Mouse (Mus musculus): Measurements from ENCODE around the gene Usp6nl. TPM values are rescaled to one million over a fixed set of nuclear protein-coding genes. Genes with fewer than 3 reads are reported as not detected.

The Usp6nl gene
- polyA plus RNA-seq, 1 experiment from 2014 or later = 7.9 TPM

GRCm38 (mm10) chr2:6444015-6444414, 121.5 kb downstream of the Usp6nl start:
- no peaks in the 10 kb centered on the region for H3K4me1 ChIP-seq (replicated peaks)
- no peak overlapping the region for H3K4me3 ChIP-seq
- no peaks in the 10 kb centered on the region for H3K27me3 ChIP-seq
- ATAC-seq (ENCODE audit: low read depth) = no peak
- H3K27ac ChIP-seq (replicated peaks) = no peak overlapping the region
- H3K9ac ChIP-seq = no peak overlapping the region
- 92% methylated on average over 4 of the region's 4 CpGs for whole genome bisulfite sequencing
- H3K9me3 ChIP-seq = no peaks in the 10 kb centered on the region
- no peak overlapping the region for H3K4me2 ChIP-seq
- H3K36me3 ChIP-seq = peaks cover 24% of the 10 kb centered on the region

GRCm38 (mm10) chr2:6444723-6445169, 122.3 kb downstream of the Usp6nl start:
- H3K9me3 ChIP-seq = no peaks in the 10 kb centered on the region
- no peak overlapping the region for H3K27ac ChIP-seq (replicated peaks)
- H3K36me3 ChIP-seq = peaks cover 24% of the 10 kb centered on the region
- 75% methylated on average over 4 of the region's 4 CpGs for WGBS
- no peak overlapping the region for H3K4me3 ChIP-seq
- H3K27me3 ChIP-seq = no peaks in the 10 kb centered on the region
- peaks cover 3% of the 10 kb centered on the region; the same call in 1 of the 2 replicates for H3K4me1 ChIP-seq (replicated peaks)
- H3K9ac ChIP-seq = no peak overlapping the region
- no peak for ATAC-seq (ENCODE audit: low read depth)
- no peak overlapping the region for H3K4me2 ChIP-seq

DNA sequence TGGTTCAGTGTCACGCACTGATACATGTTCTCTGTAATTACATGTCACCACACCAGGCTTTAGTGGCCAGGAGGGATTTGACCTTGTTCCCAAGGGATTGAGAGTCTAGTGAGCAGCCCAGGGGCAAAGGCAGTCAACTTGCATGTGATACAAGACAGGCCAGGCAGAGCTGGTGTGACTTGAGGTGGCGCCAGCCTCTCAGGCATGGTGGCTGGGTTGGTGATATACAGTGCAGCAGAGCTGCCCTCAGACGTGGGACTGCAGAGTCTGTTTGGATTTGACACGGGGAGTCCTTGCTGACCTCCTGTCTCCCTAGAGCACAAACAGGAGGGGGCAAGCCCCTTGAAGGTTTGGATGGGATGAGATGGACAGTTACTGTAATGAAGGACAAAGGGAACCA, 123.4 kb downstream of the Usp6nl start:
- Histone ChIP-seq H3K27me3 (no peaks in the 10 kb centered on the region), H3K4me3 (no peak overlapping the region), H3K4me2 (no peak overlapping the region), H3K27ac (replicated peaks) (no peak overlapping the region), H3K4me1 (replicated peaks) (peaks cover 14% of the 10 kb centered on the region), H3K9ac (no peak overlapping the region), H3K9me3 (no peaks in the 10 kb centered on the region), H3K36me3 (peaks cover 15% of the 10 kb centered on the region)
- ATAC-seq (ENCODE audit: low read depth) = no peak
- WGBS = 70% methylated on average over 4 of the region's 4 CpGs

- no peak overlapping the region for H3K9ac ChIP-seq
- WGBS = 96% methylated on average over 2 of the region's 2 CpGs
These were observed 126.4 kb downstream of the Usp6nl start for GRCm38 (mm10) chr2:6448880-6449279.

GRCm38 (mm10) chr2:6449656-6450055, 127.2 kb downstream of the Usp6nl start:
- H3K4me1 ChIP-seq (replicated peaks) = peaks cover 18% of the 10 kb centered on the region
- WGBS = 25% methylated on average over 3 of the region's 3 CpGs
- H3K27me3 ChIP-seq = no peaks in the 10 kb centered on the region
- H3K4me3 ChIP-seq = no peak overlapping the region
- ATAC-seq (ENCODE audit: low read depth) = no peak
- no peak overlapping the region for H3K4me2 ChIP-seq
- no peak overlapping the region for H3K9ac ChIP-seq
- no peaks in the 10 kb centered on the region for H3K9me3 ChIP-seq
- no peaks in the 10 kb centered on the region for H3K36me3 ChIP-seq
- H3K27ac ChIP-seq (replicated peaks) = 0 out of 2 replicates have a peak overlapping the region, but pooled peaks have one; percentile 61

More at GRCm38 (mm10) chr2:6448880-6449279, 126.4 kb downstream of the Usp6nl start:
- Histone ChIP-seq H3K27me3 (no peaks in the 10 kb centered on the region), H3K36me3 (no peaks in the 10 kb centered on the region), H3K27ac (replicated peaks) (no peak overlapping the region), H3K4me2 (no peak overlapping the region), H3K4me3 (no peak overlapping the region), H3K9me3 (no peaks in the 10 kb centered on the region), H3K4me1 (replicated peaks) (peaks cover 18% of the 10 kb centered on the region)
- ATAC-seq (ENCODE audit: low read depth) = no peak

- 54% methylated on average over 3 of the region's 3 CpGs for WGBS
- Histone ChIP-seq H3K27me3 (no peaks in the 10 kb centered on the region), H3K9me3 (no peaks in the 10 kb centered on the region), H3K4me2 (no peak overlapping the region), H3K4me3 (no peak overlapping the region), H3K27ac (replicated peaks) (peak overlapping the region; percentile 61; the same call in 1 of the 2 replicates), H3K4me1 (replicated peaks) (peaks cover 18% of the 10 kb centered on the region), H3K36me3 (no peaks in the 10 kb centered on the region), H3K9ac (no peak overlapping the region)
- 0 out of 2 replicates have a peak, but pooled peaks have one; percentile 33 for ATAC-seq (ENCODE audit: low read depth)
These were observed 128.1 kb downstream of the Usp6nl start for GRCm38 (mm10) chr2:6450544-6450943.

GRCm38 (mm10) chr2:6454941-6455516, 132.6 kb downstream of the Usp6nl start:
- 77% methylated on average over 7 of the region's 7 CpGs for WGBS
- Histone ChIP-seq H3K36me3 (no peaks in the 10 kb centered on the region), H3K27ac (replicated peaks) (no peak overlapping the region), H3K27me3 (no peaks in the 10 kb centered on the region), H3K4me1 (replicated peaks) (peaks cover 29% of the 10 kb centered on the region), H3K4me3 (no peak overlapping the region), H3K9me3 (no peaks in the 10 kb centered on the region), H3K9ac (no peak overlapping the region), H3K4me2 (no peak overlapping the region)
- ATAC-seq (ENCODE audit: low read depth) = no peak

- H3K9ac ChIP-seq = 0 out of 2 replicates have a peak overlapping the region, but pooled peaks have one; percentile 34
- ATAC-seq (ENCODE audit: low read depth) = peak; percentile 71
These were observed 137.0 kb downstream of the Usp6nl start for GRCm38 (mm10) chr2:6459282-6460047.

GRCm38 (mm10) chr2:6462306-6462705, 139.8 kb downstream of the Usp6nl start:
- Histone ChIP-seq H3K4me2 (no peak overlapping the region), H3K9me3 (0 out of 2 replicates have a peak, but pooled peaks cover 2% of the 10 kb centered on the region), H3K9ac (no peak overlapping the region), H3K27ac (replicated peaks) (no peak overlapping the region), H3K36me3 (no peaks in the 10 kb centered on the region), H3K4me1 (replicated peaks) (peaks cover 30% of the 10 kb centered on the region), H3K27me3 (no peaks in the 10 kb centered on the region), H3K4me3 (no peak overlapping the region)
- 92% methylated on average over 3 of the region's 3 CpGs for WGBS
- no peak for ATAC-seq (ENCODE audit: low read depth)

More at GRCm38 (mm10) chr2:6459282-6460047, 137.0 kb downstream of the Usp6nl start:
- Histone ChIP-seq H3K4me1 (replicated peaks) (peaks cover 28% of the 10 kb centered on the region), H3K36me3 (no peaks in the 10 kb centered on the region), H3K27ac (replicated peaks) (peak overlapping the region; percentile 77), H3K4me2 (no peak overlapping the region), H3K27me3 (no peaks in the 10 kb centered on the region), H3K4me3 (no peak overlapping the region), H3K9me3 (0 out of 2 replicates have a peak, but pooled peaks cover 2% of the 10 kb centered on the region)
- WGBS = 25% methylated on average over 13 of the region's 13 CpGs

DNA sequence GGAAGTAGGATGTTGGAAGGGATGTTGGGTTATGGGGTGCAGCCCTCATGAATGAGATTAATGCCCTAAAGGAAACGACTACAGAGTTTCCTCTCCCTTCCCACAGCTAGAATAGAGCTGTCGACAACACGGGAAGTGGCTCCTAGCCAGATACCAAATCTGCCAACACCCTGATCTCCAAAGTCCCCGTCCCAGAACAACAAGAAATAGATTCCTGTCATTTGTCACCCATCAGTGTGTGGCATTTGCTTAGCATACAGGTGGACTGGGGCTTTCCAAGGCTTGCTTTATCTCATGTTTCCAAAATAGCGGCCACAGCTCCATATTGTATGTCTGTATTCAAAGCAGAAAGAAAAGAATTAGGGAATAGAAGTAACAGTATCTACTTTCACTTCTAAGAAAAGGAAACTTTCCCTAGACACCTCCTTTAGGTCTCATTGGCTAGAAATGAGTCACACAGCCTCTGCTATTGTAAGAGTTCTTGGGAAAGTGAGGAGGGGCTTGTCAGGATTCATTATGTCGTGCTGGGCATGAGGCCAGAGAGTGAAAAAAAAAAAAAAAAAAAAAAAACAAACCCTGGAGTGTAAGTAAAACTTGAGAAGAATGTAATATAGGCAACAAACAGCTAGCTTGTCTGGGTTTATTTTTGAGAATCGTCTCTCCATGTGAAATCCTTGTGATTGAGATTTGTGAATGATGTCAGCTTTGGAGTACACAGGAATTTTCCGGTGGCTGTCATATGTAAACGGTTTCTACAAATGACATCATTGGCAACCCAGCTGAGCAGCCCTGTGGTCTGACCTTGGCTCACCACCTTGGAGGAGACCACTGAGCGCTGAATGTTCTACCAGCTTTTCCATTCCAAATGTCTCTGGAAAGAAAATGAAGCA, 141.6 kb downstream of the Usp6nl start:
- H3K36me3 ChIP-seq = no peaks in the 10 kb centered on the region
- 0 out of 2 replicates have a peak, but pooled peaks cover 2% of the 10 kb centered on the region for H3K9me3 ChIP-seq
- H3K4me1 ChIP-seq (replicated peaks) = peaks cover 29% of the 10 kb centered on the region
- WGBS = 42% methylated on average over 10 of the region's 10 CpGs
- ATAC-seq (ENCODE audit: low read depth) = peak; percentile 76
- H3K4me3 ChIP-seq = no peak overlapping the region
- H3K9ac ChIP-seq = no peak overlapping the region
- peak overlapping the region; percentile 78 for H3K27ac ChIP-seq (replicated peaks)
- H3K4me2 ChIP-seq = peak overlapping the region; percentile 13; the same call in 1 of the 2 replicates
- H3K27me3 ChIP-seq = no peaks in the 10 kb centered on the region

DNA sequence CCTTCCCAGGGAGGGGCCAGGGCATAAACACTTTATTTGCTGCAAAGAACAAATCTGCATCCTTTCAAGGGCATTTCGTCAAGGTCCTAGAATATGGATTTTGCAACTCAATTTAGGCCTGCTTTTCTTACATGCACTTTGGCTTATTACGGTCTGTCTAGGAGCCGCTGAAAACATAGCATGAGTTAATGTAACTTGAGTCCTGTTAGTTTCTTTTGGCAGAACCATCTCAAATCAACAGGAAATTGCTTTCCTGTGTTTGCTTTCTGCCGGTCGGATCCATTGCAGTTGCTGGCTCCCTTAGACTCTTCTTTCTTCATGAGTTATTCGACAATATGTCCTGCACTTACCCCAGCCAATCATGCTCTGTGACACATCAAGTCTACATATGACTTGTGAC, 143.9 kb downstream of the Usp6nl start:
- H3K27me3 ChIP-seq = no peaks in the 10 kb centered on the region
- WGBS = 90% methylated on average over 6 of the region's 6 CpGs
- no peak for ATAC-seq (ENCODE audit: low read depth)
- peaks cover 34% of the 10 kb centered on the region for H3K4me1 ChIP-seq (replicated peaks)
- H3K9me3 ChIP-seq = no peaks in the 10 kb centered on the region
- H3K9ac ChIP-seq = no peak overlapping the region
- no peaks in the 10 kb centered on the region for H3K36me3 ChIP-seq
- no peak overlapping the region for H3K4me3 ChIP-seq
- H3K4me2 ChIP-seq = no peak overlapping the region
- H3K27ac ChIP-seq (replicated peaks) = no peak overlapping the region
